Mouse (Mus musculus) lung, embryonic 15.5 days (tissue): ENCODE measurements around the gene Ythdc1. TPM values are rescaled to one million over a fixed set of nuclear protein-coding genes. Genes with fewer than 3 reads are reported as not detected.

Source experiments
- ATAC-seq: fragments of 200-750 bp; cut with Nextera tagmentation; 2 replicates; pipeline ENCODE4 v1.8.0; 2017; ENCODE audit warnings: moderate number of reproducible peaks, borderline replicate concordance; ENCODE audit not compliant: low FRiP score, low TSS enrichment; ENCODE audit errors: extremely low read depth
- H3K27ac ChIP-seq: fragments of 300-500 bp; sonication (generic); 2 replicates; pipeline ENCODE4 v1.5.1; 2015; ENCODE audit warnings: moderate library complexity, mild to moderate bottlenecking, inconsistent platforms
- H3K27me3 ChIP-seq: fragments of 300-500 bp; sonication (generic); 2 replicates; pipeline ENCODE4 v1.6.1; 2015; ENCODE audit warnings: inconsistent platforms
- H3K36me3 ChIP-seq: fragments of 300-500 bp; sonication (generic); 2 replicates; pipeline ENCODE4 v1.6.1; 2015; ENCODE audit warnings: inconsistent platforms
- H3K4me1 ChIP-seq: fragments of 300-500 bp; sonication (generic); 2 replicates; pipeline ENCODE4 v1.6.1; 2015; ENCODE audit warnings: inconsistent platforms
- H3K4me2 ChIP-seq: fragments of 300-500 bp; sonication (generic); 2 replicates; pipeline ENCODE4 v1.6.1; 2015; ENCODE audit warnings: inconsistent platforms, mild to moderate bottlenecking, moderate library complexity
- H3K4me3 ChIP-seq: fragments of 300-500 bp; sonication (generic); 2 replicates; pipeline ENCODE4 v1.5.1; 2015; ENCODE audit warnings: mild to moderate bottlenecking, inconsistent platforms
- H3K9ac ChIP-seq: fragments of 300-500 bp; sonication (generic); 2 replicates; pipeline ENCODE4 v1.6.1; 2015; ENCODE audit warnings: inconsistent platforms
- H3K9me3 ChIP-seq: fragments of 300-500 bp; sonication (generic); 2 replicates; pipeline ENCODE4 v1.6.1; 2016; ENCODE audit warnings: inconsistent platforms
- WGBS: fragments of 180-500 bp; shearing (Covaris S2); methylation state at CpG from one replicate; pipeline ENCODE4 v1.1.7; 2015; 5-methylcytosine and 5-hydroxymethylcytosine counted together
- polyA plus RNA-seq: library from polyadenylated mRNA; unstranded; fragments of >200 nt; fragmentation: Nextera tagmentation; extraction: Ambion mirVana; gene quantifications from 2 replicates; pipeline ENCODE4 v1.2.1, GENCODE M21; 2015

Gene Ythdc1
- polyA plus RNA-seq: 37.0 and 38.3 TPM in 2 replicates

DNA sequence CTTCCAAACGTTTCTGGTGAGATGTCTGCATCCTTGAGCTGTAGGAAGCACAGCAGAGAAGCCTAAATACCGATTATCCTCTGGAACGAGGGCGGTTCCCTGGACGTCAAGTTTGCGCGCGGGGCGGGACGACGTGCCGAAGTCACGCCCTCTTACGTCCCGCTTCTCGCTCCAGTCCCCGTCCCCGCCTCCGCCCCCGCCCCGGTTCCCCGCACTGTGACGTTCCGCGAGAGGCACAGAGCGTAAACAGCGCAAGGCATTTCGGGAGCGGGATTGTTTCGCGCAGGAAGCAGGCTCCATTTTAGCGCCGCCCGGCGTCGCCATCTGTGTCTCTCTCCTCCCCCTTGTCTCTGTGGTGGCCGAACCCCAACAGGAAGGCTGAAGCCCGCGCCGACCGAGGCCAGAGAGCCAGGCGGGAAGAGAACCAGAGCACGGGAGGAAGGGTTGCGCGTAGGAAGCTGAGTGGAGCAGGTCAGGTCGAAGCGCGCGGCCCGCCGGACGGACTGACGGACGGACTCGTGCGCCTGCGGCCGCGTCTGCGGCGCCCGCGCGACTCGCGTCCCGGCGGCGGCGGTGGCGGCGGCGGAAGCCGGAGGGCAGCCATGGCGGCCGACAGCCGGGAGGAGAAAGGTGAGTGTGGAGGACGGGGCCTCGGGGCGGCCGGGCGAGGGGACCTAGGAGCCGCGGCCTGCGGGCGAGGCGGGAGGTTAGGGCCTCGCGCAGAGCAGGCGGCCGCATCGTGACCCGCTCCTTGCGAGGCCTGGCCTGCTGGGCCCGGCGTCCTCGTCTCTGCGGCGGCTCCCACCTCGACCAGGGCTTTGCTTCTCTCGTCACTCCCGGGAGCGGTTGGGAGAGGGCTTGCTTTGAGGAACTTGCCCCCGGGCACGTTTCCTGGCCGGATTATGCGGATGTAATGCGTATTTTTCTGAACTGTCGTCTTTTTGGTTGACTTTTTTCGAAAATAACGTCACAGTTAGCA is at the start of gene Ythdc1:
Ythdc1 (plus strand) TSS at position 260 of the 979 bp plus-strand sequence.
- WGBS: under 1% methylated on average over 79 of the region's 111 CpGs
- peak within 1 kb of the TSS; percentile 98 for H3K27ac ChIP-seq

DNA sequence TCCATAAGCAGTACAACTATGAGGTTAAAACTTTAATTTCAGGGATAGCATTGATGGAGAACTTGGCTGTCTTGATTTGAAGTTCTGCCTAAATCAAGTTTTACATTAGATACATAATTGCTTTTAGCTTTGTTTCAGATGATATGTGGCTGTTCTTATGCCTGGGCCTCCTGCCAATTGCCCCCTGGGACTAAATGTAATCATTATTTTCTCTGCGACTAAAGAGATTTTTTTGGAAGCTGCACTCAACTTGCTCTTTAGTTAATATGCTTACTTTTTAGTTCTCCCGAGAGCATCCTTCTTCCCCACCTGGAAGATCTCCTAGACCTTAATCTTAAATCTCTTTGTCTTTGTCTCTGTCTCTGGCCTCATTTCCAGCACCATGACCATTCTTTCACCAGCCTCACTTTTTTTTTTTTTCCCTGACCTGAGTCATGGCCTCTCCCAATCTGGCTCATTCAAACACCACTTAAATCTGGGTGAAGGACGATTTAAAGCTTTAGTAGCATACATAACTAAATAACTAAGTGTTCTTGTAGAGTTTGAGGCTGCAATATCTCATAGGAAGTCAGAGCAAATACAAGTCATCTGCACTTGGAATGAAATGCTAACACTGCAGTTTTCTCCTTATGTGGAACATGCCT is 34.9 kb upstream of the Ythdc1 start:
- H3K9me3 ChIP-seq: no peaks in the 10 kb centered on the region
- H3K36me3 ChIP-seq: no peaks in the 10 kb centered on the region
- ATAC-seq: no peak
- H3K27ac ChIP-seq: no peak overlapping the region
- H3K4me2 ChIP-seq: no peak overlapping the region
- WGBS: 17% methylated on average over 3 of the region's 3 CpGs
- H3K4me3 ChIP-seq: no peak overlapping the region
- no peaks in the 10 kb centered on the region for H3K4me1 ChIP-seq
- no peak overlapping the region for H3K9ac ChIP-seq
- no peaks in the 10 kb centered on the region for H3K27me3 ChIP-seq

More for the DNA sequence above, at the start of gene Ythdc1:
- no peaks in the 10 kb centered on the region for H3K27me3 ChIP-seq
- H3K9ac ChIP-seq: peak within 1 kb of the TSS; percentile 100
- peak within 1 kb of the TSS; percentile 63 for H3K4me2 ChIP-seq
- H3K4me1 ChIP-seq: peaks cover 7% of the 10 kb centered on the region; the same call in 1 of the 2 replicates
- ATAC-seq: peak; percentile 99
- no peaks in the 10 kb centered on the region for H3K9me3 ChIP-seq
- peak within 1 kb of the TSS; percentile 97 for H3K4me3 ChIP-seq
- H3K36me3 ChIP-seq: no peaks in the 10 kb centered on the region

DNA sequence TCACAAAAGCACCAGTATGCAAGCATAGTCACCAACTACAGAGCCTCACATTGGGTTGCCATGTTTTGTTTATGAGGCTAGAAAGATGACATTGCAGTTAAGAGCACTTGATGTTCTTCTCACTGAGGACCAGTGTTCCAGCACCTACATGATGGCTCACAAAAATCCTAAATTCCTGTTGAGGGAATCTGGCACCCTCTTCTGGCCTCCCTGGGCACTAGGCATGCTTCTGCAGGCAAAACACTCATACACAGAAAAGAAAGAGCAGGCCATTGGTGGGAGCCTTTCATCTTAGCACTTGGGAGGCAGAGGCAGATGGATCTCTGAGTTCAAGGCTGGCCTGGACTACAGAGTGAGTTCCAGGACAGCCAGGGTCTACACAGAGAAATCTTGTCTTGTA is 33.0 kb upstream of the Ythdc1 start:
- no peaks in the 10 kb centered on the region for H3K27me3 ChIP-seq
- no peak overlapping the region for H3K4me3 ChIP-seq
- H3K27ac ChIP-seq: no peak overlapping the region
- H3K9ac ChIP-seq: no peak overlapping the region
- H3K4me2 ChIP-seq: no peak overlapping the region
- H3K4me1 ChIP-seq: no peaks in the 10 kb centered on the region
- no peaks in the 10 kb centered on the region for H3K36me3 ChIP-seq
- ATAC-seq: no peak
- H3K9me3 ChIP-seq: no peaks in the 10 kb centered on the region

DNA sequence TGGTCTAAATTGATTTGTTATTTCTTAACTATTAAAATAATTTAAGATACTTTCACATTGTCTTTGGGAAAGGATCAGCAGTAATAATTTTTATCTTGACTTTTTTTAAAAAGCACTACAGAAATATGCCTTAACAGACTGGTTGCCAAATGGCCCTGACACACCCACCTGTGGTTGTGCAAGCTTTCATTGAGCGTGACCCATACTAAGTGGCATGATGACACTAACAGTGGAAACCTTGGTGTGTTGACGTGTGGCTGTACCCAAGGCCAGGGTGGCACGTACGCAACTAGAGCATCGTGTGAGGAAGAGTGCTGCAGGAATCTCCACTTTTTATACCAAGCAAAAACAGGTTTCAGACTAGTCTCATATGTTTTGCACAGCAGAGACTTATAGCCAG is 27.1 kb upstream of the Ythdc1 start:
- ATAC-seq: no peak
- Histone ChIP-seq H3K4me3 (no peak overlapping the region), H3K4me2 (no peak overlapping the region), H3K9me3 (no peaks in the 10 kb centered on the region), H3K36me3 (no peaks in the 10 kb centered on the region), H3K27ac (no peak overlapping the region), H3K4me1 (no peaks in the 10 kb centered on the region), H3K9ac (no peak overlapping the region), H3K27me3 (no peaks in the 10 kb centered on the region)
- 86% methylated on average over 5 of the region's 5 CpGs for WGBS

DNA sequence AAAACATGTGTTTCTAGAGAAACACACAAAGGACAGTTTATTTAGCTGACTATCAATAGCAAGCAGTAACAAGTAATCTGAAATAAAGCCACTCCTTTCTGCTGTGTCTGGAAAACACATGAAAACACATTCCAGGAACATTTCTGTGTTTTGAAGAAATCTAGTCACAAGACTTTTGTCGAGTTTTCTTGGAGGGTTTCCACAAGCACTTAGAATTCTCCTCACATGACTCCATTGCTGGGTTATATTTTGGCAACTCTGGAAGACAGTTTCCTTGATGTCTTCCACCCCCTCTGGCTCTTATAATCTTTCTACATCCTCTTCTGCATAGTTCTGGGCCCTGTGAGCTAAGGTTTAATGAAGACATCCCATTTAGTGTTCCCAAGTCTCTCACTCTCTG is 25.6 kb upstream of the Ythdc1 start:
- Histone ChIP-seq H3K4me3 (no peak overlapping the region), H3K4me1 (no peaks in the 10 kb centered on the region), H3K36me3 (no peaks in the 10 kb centered on the region), H3K9ac (no peak overlapping the region), H3K4me2 (no peak overlapping the region), H3K27ac (no peak overlapping the region), H3K9me3 (no peaks in the 10 kb centered on the region), H3K27me3 (no peaks in the 10 kb centered on the region)
- no peak for ATAC-seq
- WGBS: 52% methylated on average over 1 of the region's 1 CpGs

DNA sequence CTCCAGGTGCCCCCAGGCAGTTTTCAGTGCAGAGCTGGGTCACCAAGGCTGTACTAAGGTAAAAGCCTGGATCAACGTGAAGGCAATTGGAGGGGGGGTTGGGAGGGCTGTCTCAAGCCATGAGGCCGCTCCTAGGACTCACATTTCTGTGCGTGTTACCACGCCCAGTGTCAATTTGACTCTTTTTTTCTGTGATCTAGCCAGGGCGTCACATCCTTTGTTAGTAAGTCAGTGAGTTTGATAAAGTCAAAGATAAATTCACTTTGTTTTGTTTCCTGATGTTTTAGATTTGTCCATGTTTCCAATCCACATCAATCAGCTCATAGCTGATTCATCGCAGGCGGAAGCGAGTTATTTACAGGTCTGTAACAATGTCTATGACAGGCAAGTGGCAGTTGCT is 21.0 kb upstream of the Ythdc1 start:
- Histone ChIP-seq H3K9me3 (no peaks in the 10 kb centered on the region), H3K27ac (no peak overlapping the region), H3K27me3 (no peaks in the 10 kb centered on the region), H3K4me1 (no peaks in the 10 kb centered on the region), H3K9ac (no peak overlapping the region), H3K4me2 (no peak overlapping the region), H3K36me3 (no peaks in the 10 kb centered on the region), H3K4me3 (no peak overlapping the region)
- WGBS: 39% methylated on average over 8 of the region's 8 CpGs
- ATAC-seq: no peak

DNA sequence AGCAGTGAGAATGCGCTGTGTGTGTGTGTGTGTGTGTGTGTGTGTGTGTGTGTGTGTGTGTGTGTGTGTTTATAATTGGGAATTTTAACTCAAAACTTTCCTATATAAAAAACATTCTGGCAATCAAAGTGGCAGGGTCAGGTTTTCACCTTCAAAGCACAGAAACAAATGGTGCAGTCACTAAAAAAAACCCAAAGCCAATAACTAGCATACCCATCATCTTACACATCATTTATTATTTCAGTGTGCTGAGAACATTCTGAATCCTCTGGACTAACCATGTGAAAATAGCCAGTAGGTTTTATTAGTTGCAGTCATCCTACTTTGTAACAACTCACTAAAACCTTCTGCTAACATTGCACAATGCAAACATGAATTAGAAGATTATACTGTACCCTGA is 19.8 kb upstream of the Ythdc1 start:
- 50% methylated on average over 1 of the region's 1 CpGs for WGBS
- no peak overlapping the region for H3K9ac ChIP-seq

DNA sequence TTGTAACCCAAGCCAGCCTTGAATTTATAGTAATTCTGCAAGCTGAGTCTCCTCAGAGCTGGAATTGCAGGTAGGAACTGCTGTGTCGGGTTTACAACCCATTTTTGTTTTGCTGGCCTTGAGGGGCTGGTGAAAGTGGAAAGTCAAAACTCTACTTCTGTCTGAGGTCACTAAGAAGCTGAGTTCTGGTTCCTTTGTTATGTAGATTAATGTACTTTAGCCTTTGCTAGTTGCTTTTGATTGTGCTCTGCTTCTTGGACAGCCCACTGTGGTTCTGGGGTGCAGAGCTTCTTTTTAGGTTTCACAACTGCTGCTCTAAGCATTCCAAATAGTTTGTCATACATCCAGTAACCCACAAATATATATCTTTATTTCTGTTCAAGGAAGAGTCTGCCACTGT is 17.2 kb upstream of the Ythdc1 start:
- 55% methylated on average over 1 of the region's 1 CpGs for WGBS
- H3K9ac ChIP-seq: no peak overlapping the region
- no peaks in the 10 kb centered on the region for H3K9me3 ChIP-seq
- no peak overlapping the region for H3K27ac ChIP-seq
- no peaks in the 10 kb centered on the region for H3K4me1 ChIP-seq
- no peaks in the 10 kb centered on the region for H3K36me3 ChIP-seq
- no peak overlapping the region for H3K4me2 ChIP-seq
- no peaks in the 10 kb centered on the region for H3K27me3 ChIP-seq
- H3K4me3 ChIP-seq: no peak overlapping the region
- no peak for ATAC-seq

More for the DNA sequence above, 19.8 kb upstream of the Ythdc1 start:
- Histone ChIP-seq H3K27ac (no peak overlapping the region), H3K4me2 (no peak overlapping the region), H3K4me3 (no peak overlapping the region), H3K4me1 (no peaks in the 10 kb centered on the region), H3K36me3 (no peaks in the 10 kb centered on the region), H3K9me3 (no peaks in the 10 kb centered on the region), H3K27me3 (no peaks in the 10 kb centered on the region)
- no peak for ATAC-seq

DNA sequence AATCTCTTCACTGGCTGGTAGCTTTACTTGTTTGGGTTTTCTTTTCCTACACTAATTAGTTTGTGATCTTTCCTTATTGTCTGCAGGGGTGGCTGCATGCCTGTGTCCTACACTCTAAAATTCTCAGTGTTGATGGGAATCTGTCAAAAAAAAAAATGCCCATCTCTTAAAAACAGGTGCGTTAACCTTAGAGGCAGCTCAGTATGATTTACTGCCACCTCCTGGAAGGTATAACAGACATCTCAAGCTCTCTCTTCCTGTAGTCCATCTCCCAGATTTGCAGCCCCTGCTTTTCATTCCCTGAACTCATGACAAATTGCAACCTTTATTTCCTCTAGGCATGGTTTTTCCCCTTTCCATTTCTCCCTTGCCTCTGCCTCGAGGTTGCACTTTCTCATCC is 14.1 kb upstream of the Ythdc1 start:
- WGBS: 40% methylated on average over 2 of the region's 2 CpGs

DNA sequence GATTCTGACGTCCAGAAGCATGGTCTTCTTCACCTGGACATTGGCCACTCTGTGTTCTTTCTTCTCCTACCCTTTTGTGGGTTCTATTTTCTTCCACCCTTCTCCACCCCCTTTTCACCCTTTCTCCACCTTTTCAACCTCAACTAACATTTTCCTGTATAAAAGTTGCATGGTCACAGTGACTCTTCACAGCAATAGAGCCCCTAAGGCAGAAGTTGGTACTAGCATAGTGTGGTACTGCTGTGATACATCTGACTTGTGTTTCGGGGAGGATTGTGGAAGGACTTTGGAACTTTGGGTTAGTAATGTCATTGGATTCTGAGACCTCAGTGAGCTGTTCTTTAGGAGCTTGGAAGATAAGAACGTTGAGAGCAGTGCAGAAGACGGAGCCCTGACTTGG is 11.8 kb upstream of the Ythdc1 start:
- no peaks in the 10 kb centered on the region for H3K9me3 ChIP-seq
- H3K27ac ChIP-seq: no peak overlapping the region
- no peak overlapping the region for H3K9ac ChIP-seq
- WGBS: 56% methylated on average over 4 of the region's 4 CpGs
- no peaks in the 10 kb centered on the region for H3K36me3 ChIP-seq
- H3K4me2 ChIP-seq: no peak overlapping the region
- no peak overlapping the region for H3K4me3 ChIP-seq
- no peaks in the 10 kb centered on the region for H3K4me1 ChIP-seq
- no peak for ATAC-seq
- no peaks in the 10 kb centered on the region for H3K27me3 ChIP-seq

More for the DNA sequence above, 14.1 kb upstream of the Ythdc1 start:
- H3K36me3 ChIP-seq: no peaks in the 10 kb centered on the region
- H3K9me3 ChIP-seq: no peaks in the 10 kb centered on the region
- no peaks in the 10 kb centered on the region for H3K27me3 ChIP-seq
- H3K4me2 ChIP-seq: no peak overlapping the region
- H3K4me3 ChIP-seq: no peak overlapping the region
- H3K27ac ChIP-seq: no peak overlapping the region
- H3K9ac ChIP-seq: no peak overlapping the region
- ATAC-seq: no peak
- H3K4me1 ChIP-seq: no peaks in the 10 kb centered on the region

DNA sequence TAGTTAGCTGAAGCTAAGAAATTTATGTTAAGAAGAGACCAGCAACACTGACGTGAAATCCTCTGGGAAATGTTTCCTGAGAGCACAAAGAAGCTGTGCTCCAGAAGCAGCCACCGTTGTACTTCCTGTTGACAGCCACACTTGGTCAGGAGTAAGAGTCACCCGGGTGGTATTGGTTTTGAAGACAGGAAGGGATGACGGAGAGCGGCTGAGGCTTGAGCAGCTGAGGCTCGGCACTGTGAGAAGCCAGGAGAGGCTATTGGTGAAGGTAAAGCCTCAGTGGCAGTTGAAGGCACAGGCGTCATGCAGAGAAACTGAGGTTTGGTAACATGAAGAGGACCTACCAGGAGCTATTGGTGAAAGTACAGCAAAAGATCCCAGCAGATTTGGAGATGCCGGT is 11.2 kb upstream of the Ythdc1 start:
- Histone ChIP-seq H3K9ac (no peak overlapping the region), H3K9me3 (no peaks in the 10 kb centered on the region), H3K4me1 (no peaks in the 10 kb centered on the region), H3K4me3 (no peak overlapping the region), H3K27me3 (no peaks in the 10 kb centered on the region), H3K4me2 (no peak overlapping the region), H3K36me3 (no peaks in the 10 kb centered on the region), H3K27ac (no peak overlapping the region)
- ATAC-seq: no peak
- WGBS: 54% methylated on average over 8 of the region's 8 CpGs

DNA sequence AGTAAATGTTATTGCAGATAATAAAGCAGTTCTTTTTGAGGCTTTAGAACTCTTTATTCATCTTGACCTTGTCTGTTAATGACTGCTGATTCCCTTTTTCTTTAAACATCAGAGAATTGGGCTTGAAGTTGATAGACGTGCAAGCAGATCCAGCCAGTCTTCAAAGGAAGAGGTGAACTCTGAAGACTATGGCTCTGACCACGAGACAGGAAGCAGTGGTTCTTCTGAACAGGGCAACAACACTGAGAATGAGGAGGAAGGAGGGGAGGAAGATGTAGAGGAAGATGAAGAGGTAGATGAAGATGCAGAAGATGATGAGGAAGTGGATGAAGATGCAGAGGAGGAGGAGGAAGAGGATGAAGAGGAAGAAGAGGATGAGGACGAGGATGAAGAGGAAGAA is 12.8 kb downstream of the Ythdc1 start:
- Histone ChIP-seq H3K9ac (no peak overlapping the region), H3K4me3 (no peak overlapping the region), H3K9me3 (no peaks in the 10 kb centered on the region), H3K36me3 (peaks cover 22% of the 10 kb centered on the region), H3K27ac (no peak overlapping the region), H3K4me2 (no peak overlapping the region), H3K4me1 (no peaks in the 10 kb centered on the region), H3K27me3 (no peaks in the 10 kb centered on the region)
- WGBS: 76% methylated on average over 3 of the region's 3 CpGs
- ATAC-seq: no peak
